Mouse (Mus musculus) right cerebral cortex, adult 2 months (tissue): ENCODE results near the gene Avl9.

ENCODE experiments used
- DNase-seq, 2 experiments: peaks; one replicate each; pipeline ENCODE4 v3.0.0; 2021 to 2022; ENCODE audit warnings: low spot score in 2 of 2

Gene Avl9

GRCm38 (mm10) chr6:56714574-56715269 is at the start of gene Avl9:
TSS of gene Avl9 (plus strand) at chr6:56714899.
- peak; percentile 93 to 96 for DNase-seq

- peak in 1 of 2 experiments; percentile 10 for DNase-seq
Observed at GRCm38 (mm10) chr6:56688238-56688637, 26.5 kb upstream of the Avl9 start.

- DNase-seq, result peak; percentile 73 to 77
Observed at GRCm38 (mm10) chr6:56691205-56691604, 23.5 kb upstream of the Avl9 start.

- no peak for DNase-seq
Observed at GRCm38 (mm10) chr6:56692445-56692844, 22.3 kb upstream of the Avl9 start.

GRCm38 (mm10) chr6:56703931-56704900 is 10.5 kb upstream of the Avl9 start, which contains the start of gene Lsm5:
TSS of gene Lsm5 (minus strand) at chr6:56704710.
- peak; percentile 90 to 91 for DNase-seq

GRCm38 (mm10) chr6:56714186-56714573 is 519 bp upstream of the Avl9 start:
- no peak for DNase-seq

GRCm38 (mm10) chr6:56715270-56715666 is 569 bp downstream of the Avl9 start:
- DNase-seq, result no peak

GRCm38 (mm10) chr6:56719071-56719470 is 4.4 kb downstream of the Avl9 start:
- DNase-seq, result no peak

- DNase-seq, result no peak
Observed at GRCm38 (mm10) chr6:56720877-56721276, 6.2 kb downstream of the Avl9 start.

GRCm38 (mm10) chr6:56732545-56732944 is 17.8 kb downstream of the Avl9 start:
- no peak for DNase-seq

- DNase-seq, result no peak
Observed at GRCm38 (mm10) chr6:56745950-56746543, 31.3 kb downstream of the Avl9 start.

GRCm38 (mm10) chr6:56753719-56754118 is 39.0 kb downstream of the Avl9 start:
- DNase-seq, result no peak

GRCm38 (mm10) chr6:56756117-56756516 is 41.4 kb downstream of the Avl9 start:
- DNase-seq, result no peak

GRCm38 (mm10) chr6:56759324-56759723 is 44.6 kb downstream of the Avl9 start:
- no peak for DNase-seq

GRCm38 (mm10) chr6:56765265-56765664 is 50.6 kb downstream of the Avl9 start:
- DNase-seq, result no peak

GRCm38 (mm10) chr6:56765696-56766095 is 51.0 kb downstream of the Avl9 start:
- no peak for DNase-seq

GRCm38 (mm10) chr6:56775816-56776215 is 61.1 kb downstream of the Avl9 start:
- no peak for DNase-seq

GRCm38 (mm10) chr6:56779636-56780035 is 64.9 kb downstream of the Avl9 start:
- DNase-seq, result no peak

- DNase-seq, result no peak
Observed at GRCm38 (mm10) chr6:56783561-56784272, 69.0 kb downstream of the Avl9 start.

- no peak for DNase-seq
Observed at GRCm38 (mm10) chr6:56785068-56785467, 70.4 kb downstream of the Avl9 start.

GRCm38 (mm10) chr6:56787668-56788067 is 73.0 kb downstream of the Avl9 start:
- DNase-seq, result no peak

- DNase-seq, result no peak
Observed at GRCm38 (mm10) chr6:56789336-56789735, 74.6 kb downstream of the Avl9 start.
